Mouse (Mus musculus): ENCODE results near the gene Tedc1. TPM values are rescaled to one million over a fixed set of nuclear protein-coding genes. Genes with fewer than 3 reads are reported as not detected.

Gene Tedc1
- polyA plus RNA-seq (2015; fragmentation: Nextera tagmentation; extraction: Ambion mirVana): 38.2 and 45.5 TPM in 2 replicates

DNA sequence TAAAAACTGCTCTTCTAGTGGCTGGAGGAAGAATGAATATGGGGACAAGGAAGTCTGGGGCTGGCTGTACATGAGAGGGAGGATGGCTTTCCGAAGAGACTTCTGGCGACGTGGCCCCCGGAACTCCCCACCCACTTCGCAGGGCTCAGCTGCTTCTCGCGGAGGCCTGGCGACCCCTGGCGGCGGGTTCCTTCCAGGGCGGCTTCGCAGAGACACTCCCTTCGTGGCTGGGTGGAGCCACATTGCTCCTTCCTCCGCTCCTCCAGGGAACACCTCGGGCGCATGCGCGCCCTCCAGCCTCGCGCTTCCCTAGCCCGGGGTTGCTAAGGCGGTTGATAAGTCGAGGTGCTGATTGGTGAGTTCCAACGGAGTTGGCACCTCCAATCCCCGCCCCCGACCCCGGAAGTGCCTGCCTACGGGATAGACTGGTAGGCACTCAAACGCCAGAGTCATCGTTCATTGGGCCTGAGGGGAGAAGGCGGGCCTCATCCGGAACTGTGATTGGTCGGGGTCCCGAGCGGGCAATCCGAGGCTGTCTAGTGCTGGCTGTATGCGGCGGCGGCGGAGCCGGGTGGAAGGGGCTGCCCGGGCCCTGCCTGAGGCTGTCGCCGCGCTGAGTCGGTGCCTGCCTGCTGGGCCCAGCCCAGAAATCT lies at the start of gene Tedc1:
Gene Tedc1, plus strand, starts transcription at position 535 of the 653 bp plus-strand sequence.
- no peaks in the 10 kb centered on the region for H3K9me3 ChIP-seq (ENCODE audit: low read length)
- peak within 1 kb of the TSS; percentile 72 for H3K9ac ChIP-seq (replicated peaks; ENCODE audit: low read length)
- H3K4me1 ChIP-seq (ENCODE audit: insufficient read depth, low read length): peaks cover 34% of the 10 kb centered on the region
- peak within 1 kb of the TSS; percentile 74 for H3K4me3 ChIP-seq (ENCODE audit: low read length)
- WGBS: under 1% methylated on average over 46 of the region's 46 CpGs
- peak within 1 kb of the TSS; percentile 90 for H3K27ac ChIP-seq (ENCODE audit: low read length)
- H3K4me2 ChIP-seq (replicated peaks; ENCODE audit: low read depth, low read length): peak within 1 kb of the TSS; percentile 76
- H3K27me3 ChIP-seq (ENCODE audit: insufficient read depth, low read length): no peaks in the 10 kb centered on the region
- peak; percentile 96 for ATAC-seq (ENCODE audit: low FRiP score, low TSS enrichment)
- no peaks in the 10 kb centered on the region for H3K36me3 ChIP-seq (ENCODE audit: insufficient read depth, low read length)

DNA sequence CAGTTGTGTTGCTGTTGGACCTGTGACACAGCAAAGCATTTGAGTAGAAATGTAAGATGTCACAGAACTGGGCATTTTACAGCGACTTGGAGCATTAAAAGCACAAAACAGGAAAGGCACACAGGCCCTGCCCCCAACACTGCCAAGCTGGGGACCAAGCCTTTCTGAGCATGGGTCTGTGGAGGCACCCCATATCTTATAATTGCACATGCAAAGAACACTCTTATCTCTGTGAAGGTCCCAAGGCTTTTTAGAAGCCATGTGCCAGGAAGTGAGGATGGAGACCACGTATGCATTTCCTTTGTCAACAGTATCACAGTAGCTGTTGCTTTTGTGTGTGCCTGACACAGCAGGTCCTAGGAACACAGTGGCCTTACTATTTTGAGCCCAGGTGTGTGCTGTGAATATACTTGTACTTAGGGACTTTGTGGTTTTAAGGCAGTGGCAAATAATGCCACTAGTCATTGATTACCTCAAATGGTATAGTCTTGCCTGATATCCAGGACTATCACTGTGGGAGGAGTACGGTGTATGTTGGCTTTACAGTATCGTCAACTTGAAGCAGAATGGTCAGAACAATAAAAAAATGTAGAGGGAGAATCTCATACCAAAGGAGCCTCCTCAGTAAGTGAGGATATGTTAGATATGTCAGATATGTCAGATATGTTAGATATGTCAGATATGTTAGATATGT lies 48.6 kb upstream of the Tedc1 start:
- no peak overlapping the region for H3K4me2 ChIP-seq (replicated peaks; ENCODE audit: low read depth, low read length)
- WGBS: 74% methylated on average over 4 of the region's 4 CpGs
- H3K36me3 ChIP-seq (ENCODE audit: insufficient read depth, low read length): peaks cover 10% of the 10 kb centered on the region; the same call in 1 of the 2 replicates
- H3K4me1 ChIP-seq (ENCODE audit: insufficient read depth, low read length): 0 out of 2 replicates have a peak, but pooled peaks cover 7% of the 10 kb centered on the region
- H3K4me3 ChIP-seq (ENCODE audit: low read length): no peak overlapping the region
- no peak overlapping the region for H3K27ac ChIP-seq (ENCODE audit: low read length)
- no peak for ATAC-seq (ENCODE audit: low FRiP score, low TSS enrichment)
- no peaks in the 10 kb centered on the region for H3K27me3 ChIP-seq (ENCODE audit: insufficient read depth, low read length)
- H3K9ac ChIP-seq (replicated peaks; ENCODE audit: low read length): no peak overlapping the region
- H3K9me3 ChIP-seq (ENCODE audit: low read length): 0 out of 2 replicates have a peak, but pooled peaks cover 6% of the 10 kb centered on the region

DNA sequence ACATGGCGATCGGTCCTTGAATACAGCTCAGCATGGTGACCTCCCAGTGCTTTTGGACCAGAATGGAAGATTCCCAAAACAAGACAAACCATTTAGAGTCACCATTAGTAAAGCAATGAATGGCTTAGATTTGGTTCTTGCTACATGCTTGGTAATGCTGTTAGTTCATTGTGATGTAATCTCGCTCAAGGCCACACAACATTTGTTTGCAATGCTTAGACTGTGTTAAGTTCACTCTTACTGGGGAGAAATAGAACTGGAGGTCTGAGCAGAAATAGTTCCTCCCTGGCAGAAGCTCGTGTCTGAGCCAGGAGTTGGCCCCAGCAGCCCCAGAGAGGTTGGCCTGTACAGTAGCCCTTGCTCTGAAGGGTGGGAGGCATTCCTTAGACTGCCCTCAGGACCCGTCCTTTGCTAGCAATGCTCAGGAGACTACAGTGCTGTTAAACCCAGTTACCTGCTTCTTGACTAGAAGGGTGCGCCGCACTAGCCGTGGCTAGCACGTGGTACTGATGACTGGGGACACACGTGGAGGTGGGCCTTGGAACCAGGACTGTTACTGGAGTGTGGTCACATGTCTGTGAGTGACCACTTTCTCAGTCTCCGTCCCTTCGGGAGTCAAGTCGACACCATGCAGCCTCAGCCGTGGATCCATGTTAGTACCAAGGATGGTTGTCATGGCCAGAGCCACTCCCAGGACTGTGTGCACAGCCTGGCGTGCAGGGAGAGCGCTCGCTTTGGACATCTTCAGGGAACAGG lies 47.5 kb upstream of the Tedc1 start:
- peaks cover 19% of the 10 kb centered on the region for H3K36me3 ChIP-seq (ENCODE audit: insufficient read depth, low read length)
- 0 out of 2 replicates have a peak, but pooled peaks cover 7% of the 10 kb centered on the region for H3K4me1 ChIP-seq (ENCODE audit: insufficient read depth, low read length)
- H3K4me3 ChIP-seq (ENCODE audit: low read length): no peak overlapping the region
- H3K27ac ChIP-seq (ENCODE audit: low read length): no peak overlapping the region
- H3K27me3 ChIP-seq (ENCODE audit: insufficient read depth, low read length): no peaks in the 10 kb centered on the region
- ATAC-seq (ENCODE audit: low FRiP score, low TSS enrichment): 0 out of 2 replicates have a peak, but pooled peaks have one; percentile 5
- WGBS: 83% methylated on average over 17 of the region's 17 CpGs
- H3K9me3 ChIP-seq (ENCODE audit: low read length): 0 out of 2 replicates have a peak, but pooled peaks cover 6% of the 10 kb centered on the region
- H3K4me2 ChIP-seq (replicated peaks; ENCODE audit: low read depth, low read length): no peak overlapping the region
- H3K9ac ChIP-seq (replicated peaks; ENCODE audit: low read length): no peak overlapping the region

DNA sequence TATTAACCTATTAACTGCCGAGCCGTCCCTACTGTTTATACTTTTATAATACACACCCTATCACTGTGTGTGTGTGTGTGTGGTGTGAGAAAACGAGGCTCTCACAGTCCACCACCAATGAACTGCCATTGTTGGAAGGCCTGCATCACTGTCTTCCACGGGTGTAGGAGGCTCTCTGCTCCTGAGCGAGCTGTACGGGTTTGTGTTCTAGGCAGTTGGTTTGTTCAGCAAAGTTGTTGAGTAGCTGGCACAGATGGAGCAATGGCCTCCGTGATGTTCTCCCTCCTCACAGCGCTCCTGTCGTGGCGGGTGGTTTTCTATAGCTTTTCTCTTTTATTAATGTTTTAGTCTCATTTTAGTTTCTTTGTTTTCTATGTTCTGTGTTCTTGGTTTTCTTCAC lies 46.4 kb upstream of the Tedc1 start:
- Histone ChIP-seq H3K4me3 (ENCODE audit: low read length) (no peak overlapping the region), H3K9me3 (ENCODE audit: low read length) (0 out of 2 replicates have a peak, but pooled peaks cover 6% of the 10 kb centered on the region), H3K27me3 (ENCODE audit: insufficient read depth, low read length) (no peaks in the 10 kb centered on the region), H3K4me1 (ENCODE audit: insufficient read depth, low read length) (0 out of 2 replicates have a peak, but pooled peaks cover 7% of the 10 kb centered on the region), H3K27ac (ENCODE audit: low read length) (no peak overlapping the region), H3K36me3 (ENCODE audit: insufficient read depth, low read length) (peaks cover 24% of the 10 kb centered on the region), H3K9ac (replicated peaks; ENCODE audit: low read length) (no peak overlapping the region), H3K4me2 (replicated peaks; ENCODE audit: low read depth, low read length) (no peak overlapping the region)
- ATAC-seq (ENCODE audit: low FRiP score, low TSS enrichment): no peak
- 76% methylated on average over 10 of the region's 10 CpGs for WGBS

DNA sequence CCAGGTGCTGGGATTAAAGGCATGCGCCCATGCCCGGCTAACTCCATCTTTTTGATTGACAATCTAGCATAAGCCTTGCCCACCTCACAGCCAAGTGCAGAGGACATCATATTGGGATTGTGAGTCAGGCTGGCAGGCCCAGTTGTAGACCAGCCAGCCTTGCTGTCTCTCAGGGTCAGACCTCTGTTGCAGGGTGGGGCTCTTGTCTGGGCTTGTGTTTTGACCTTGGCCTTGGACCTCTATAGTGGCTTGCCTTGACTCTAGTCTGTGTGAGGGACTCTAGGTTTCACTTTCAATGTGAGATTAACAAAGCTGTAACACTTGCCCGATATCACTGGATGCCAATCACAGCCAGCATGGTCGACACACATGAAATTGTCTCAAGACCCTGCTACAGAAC lies 42.1 kb upstream of the Tedc1 start:
- 91% methylated on average over 4 of the region's 4 CpGs for whole genome bisulfite sequencing
- H3K4me1 ChIP-seq (ENCODE audit: insufficient read depth, low read length): no peaks in the 10 kb centered on the region

DNA sequence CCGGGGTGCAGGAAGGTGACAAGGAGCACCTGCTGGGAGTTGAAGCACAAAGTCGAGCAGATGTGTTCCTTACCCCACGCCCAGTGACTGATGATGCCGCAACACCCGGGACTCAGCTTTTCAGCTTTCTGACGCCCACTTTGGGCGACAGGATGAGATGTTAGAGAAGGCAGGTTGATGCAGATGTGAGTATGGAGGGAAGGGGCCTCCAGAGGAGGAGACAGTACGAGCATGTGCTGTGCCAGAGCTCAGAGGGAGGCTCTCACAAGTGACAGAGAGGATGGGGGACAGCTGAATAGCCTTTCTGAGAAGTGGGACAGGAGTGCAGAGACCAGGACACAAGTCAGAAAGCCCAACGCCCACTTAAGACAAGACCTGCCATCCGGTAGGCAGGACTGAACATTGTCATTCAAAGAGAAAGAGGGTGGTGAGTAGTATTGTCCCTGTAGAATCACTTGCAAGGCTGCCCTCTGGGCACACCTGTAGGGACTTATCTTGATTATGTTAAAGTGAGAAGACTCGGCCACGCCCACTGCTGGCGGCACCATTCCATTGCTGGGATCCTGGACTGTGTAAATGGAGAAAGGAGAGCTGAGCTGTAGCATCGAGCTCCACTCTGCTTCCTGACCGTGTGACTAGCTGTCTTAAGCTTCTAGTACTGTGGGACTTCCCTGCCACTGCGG lies 41.2 kb upstream of the Tedc1 start:
- H3K9ac ChIP-seq (replicated peaks; ENCODE audit: low read length): no peak overlapping the region
- H3K9me3 ChIP-seq (ENCODE audit: low read length): no peaks in the 10 kb centered on the region
- no peak overlapping the region for H3K27ac ChIP-seq (ENCODE audit: low read length)
- no peak overlapping the region for H3K4me2 ChIP-seq (replicated peaks; ENCODE audit: low read depth, low read length)
- H3K4me3 ChIP-seq (ENCODE audit: low read length): no peak overlapping the region
- ATAC-seq (ENCODE audit: low FRiP score, low TSS enrichment): no peak
- no peaks in the 10 kb centered on the region for H3K4me1 ChIP-seq (ENCODE audit: insufficient read depth, low read length)
- 85% methylated on average over 16 of the region's 16 CpGs for WGBS
- no peaks in the 10 kb centered on the region for H3K27me3 ChIP-seq (ENCODE audit: insufficient read depth, low read length)
- H3K36me3 ChIP-seq (ENCODE audit: insufficient read depth, low read length): peaks cover 56% of the 10 kb centered on the region

More for the DNA sequence above, 42.1 kb upstream of the Tedc1 start:
- Histone ChIP-seq H3K9me3 (ENCODE audit: low read length) (no peaks in the 10 kb centered on the region), H3K4me2 (replicated peaks; ENCODE audit: low read depth, low read length) (no peak overlapping the region), H3K27me3 (ENCODE audit: insufficient read depth, low read length) (no peaks in the 10 kb centered on the region), H3K27ac (ENCODE audit: low read length) (no peak overlapping the region), H3K4me3 (ENCODE audit: low read length) (no peak overlapping the region), H3K36me3 (ENCODE audit: insufficient read depth, low read length) (peaks cover 53% of the 10 kb centered on the region), H3K9ac (replicated peaks; ENCODE audit: low read length) (no peak overlapping the region)
- no peak for ATAC-seq (ENCODE audit: low FRiP score, low TSS enrichment)

DNA sequence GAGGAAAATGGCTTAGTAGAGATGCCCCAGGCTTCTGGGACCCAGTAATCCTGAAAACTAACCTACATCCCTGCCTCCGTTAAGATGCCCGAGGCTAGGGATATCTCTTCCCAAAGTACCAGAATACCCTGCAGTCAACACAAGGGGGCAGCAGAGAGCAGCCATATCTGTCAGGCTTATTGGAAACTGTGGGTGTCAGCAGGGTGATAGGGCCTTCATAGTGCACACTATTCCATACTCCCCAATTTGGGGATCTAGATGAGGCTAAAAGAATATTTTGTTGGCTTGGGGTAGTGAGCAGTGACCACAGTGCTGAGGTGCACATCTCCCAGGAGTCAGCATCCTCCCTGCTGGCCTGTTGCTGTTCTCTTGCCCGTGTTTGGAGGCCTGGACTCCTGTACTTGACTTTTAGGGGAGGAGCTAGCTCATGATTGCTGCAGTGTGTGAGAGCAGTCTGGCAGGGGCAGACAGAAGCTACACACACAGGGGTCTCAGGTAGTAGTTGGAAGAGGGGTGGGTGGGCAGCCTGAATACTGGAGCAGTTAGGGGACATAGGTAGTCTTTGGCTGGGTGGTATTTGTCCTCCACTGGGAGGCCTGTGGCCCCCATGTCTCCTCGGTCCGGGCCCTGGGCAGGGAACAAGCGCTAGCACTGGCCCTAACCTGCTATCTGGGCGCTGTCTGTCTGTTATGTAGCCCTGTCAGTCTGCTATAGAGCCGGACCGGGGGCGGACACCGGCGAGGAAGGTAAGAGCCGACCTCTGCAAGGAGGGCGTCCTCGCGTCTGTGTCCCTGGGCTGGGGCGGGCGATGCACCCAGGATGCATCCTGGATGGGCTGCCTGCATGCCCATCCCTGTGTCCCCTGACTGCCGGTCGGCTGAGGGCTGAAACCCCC lies 36.5 kb upstream of the Tedc1 start:
- Histone ChIP-seq H3K36me3 (ENCODE audit: insufficient read depth, low read length) (peaks cover 79% of the 10 kb centered on the region), H3K27ac (ENCODE audit: low read length) (no peak overlapping the region), H3K9ac (replicated peaks; ENCODE audit: low read length) (no peak overlapping the region), H3K9me3 (ENCODE audit: low read length) (no peaks in the 10 kb centered on the region), H3K4me3 (ENCODE audit: low read length) (no peak overlapping the region), H3K4me1 (ENCODE audit: insufficient read depth, low read length) (no peaks in the 10 kb centered on the region), H3K27me3 (ENCODE audit: insufficient read depth, low read length) (no peaks in the 10 kb centered on the region), H3K4me2 (replicated peaks; ENCODE audit: low read depth, low read length) (no peak overlapping the region)
- WGBS: 86% methylated on average over 19 of the region's 20 CpGs
- peak; percentile 16; the same call in 1 of the 2 replicates for ATAC-seq (ENCODE audit: low FRiP score, low TSS enrichment)

DNA sequence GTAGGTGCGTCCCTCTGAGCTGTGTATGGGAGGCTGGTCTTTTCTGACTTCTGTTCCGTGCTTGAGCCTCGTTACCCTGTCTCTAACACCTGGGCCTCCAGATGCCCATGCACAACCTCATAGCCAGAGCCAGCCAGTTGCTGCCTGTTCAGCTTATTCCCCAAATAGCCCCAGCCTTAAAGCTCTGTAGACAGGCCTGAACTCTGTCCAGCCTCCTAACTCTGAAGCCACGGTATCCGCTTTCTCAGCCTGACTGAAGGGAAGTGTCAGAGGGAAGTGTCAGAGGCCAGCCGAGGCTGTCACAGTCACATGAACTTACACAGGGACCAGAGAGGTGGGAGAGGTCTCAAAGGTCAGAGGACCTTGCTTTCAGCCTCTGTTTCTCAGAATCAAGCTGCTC lies 31.5 kb upstream of the Tedc1 start:
- H3K9me3 ChIP-seq (ENCODE audit: low read length): no peaks in the 10 kb centered on the region
- no peak overlapping the region for H3K4me2 ChIP-seq (replicated peaks; ENCODE audit: low read depth, low read length)
- H3K9ac ChIP-seq (replicated peaks; ENCODE audit: low read length): no peak overlapping the region
- H3K27me3 ChIP-seq (ENCODE audit: insufficient read depth, low read length): no peaks in the 10 kb centered on the region
- WGBS: 80% methylated on average over 6 of the region's 6 CpGs
- ATAC-seq (ENCODE audit: low FRiP score, low TSS enrichment): no peak
- H3K4me3 ChIP-seq (ENCODE audit: low read length): no peak overlapping the region
- no peak overlapping the region for H3K27ac ChIP-seq (ENCODE audit: low read length)
- H3K36me3 ChIP-seq (ENCODE audit: insufficient read depth, low read length): peaks cover 90% of the 10 kb centered on the region
- no peaks in the 10 kb centered on the region for H3K4me1 ChIP-seq (ENCODE audit: insufficient read depth, low read length)

All from kidney, embryonic 16.5 days (tissue).